Mouse (Mus musculus): ENCODE measurements around the gene Trappc12. TPM values are rescaled to one million over a fixed set of nuclear protein-coding genes. Genes with fewer than 3 reads are reported as not detected.

The Trappc12 gene
- polyA plus RNA-seq, 1 experiment from 2014 or later = 19.0 TPM

DNA sequence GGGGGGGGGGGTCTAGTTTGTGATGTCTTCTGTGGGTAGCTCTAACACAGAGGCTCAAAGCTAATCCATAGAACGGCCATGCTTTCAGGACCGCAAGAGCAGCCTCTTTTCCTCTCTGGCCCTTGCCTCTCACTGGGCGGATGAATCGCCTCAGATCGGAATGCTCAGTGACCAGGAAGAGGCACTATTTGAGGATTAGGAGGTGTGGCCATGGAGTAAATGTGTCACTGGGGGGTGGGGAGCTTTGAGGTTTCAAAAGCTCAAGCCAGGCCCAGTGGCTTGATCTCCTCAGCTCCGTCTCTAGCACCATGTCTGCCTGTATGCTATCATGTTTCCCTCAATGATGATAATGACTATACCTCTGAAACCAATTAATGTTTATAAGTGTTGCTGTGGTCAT, 61.3 kb downstream of the Trappc12 start:
- no peaks in the 10 kb centered on the region for H3K4me1 ChIP-seq (ENCODE audit: insufficient read depth, low read depth, low read length)
- H3K4me3 ChIP-seq (ENCODE audit: low read depth, low read length) = no peak overlapping the region
- peaks cover 14% of the 10 kb centered on the region; the same call in 1 of the 2 replicates for H3K36me3 ChIP-seq (ENCODE audit: insufficient read depth, low read length)
- no peaks in the 10 kb centered on the region for H3K27me3 ChIP-seq (replicated peaks; ENCODE audit: insufficient read depth, low read length)
- no peak for ATAC-seq
- no peaks in the 10 kb centered on the region for H3K9me3 ChIP-seq (ENCODE audit: low read length)
- WGBS = 89% methylated on average over 6 of the region's 6 CpGs
- TF ChIP-seq CTCF (IDR thresholded peaks at IDR 0.05) (no peak), EP300 (IDR thresholded peaks at IDR 0.05) (no peak)
- H3K4me2 ChIP-seq (replicated peaks; ENCODE audit: low read depth, low read length) = no peak overlapping the region
- H3K9ac ChIP-seq (replicated peaks; ENCODE audit: low read depth) = no peak overlapping the region
- no peak overlapping the region for H3K27ac ChIP-seq (ENCODE audit: low read length)
- no peak for DNase-seq (ENCODE audit: low spot score)

GRCm38 (mm10) chr12:28686199-28686879, 63.9 kb downstream of the Trappc12 start:
- TF ChIP-seq CTCF (IDR thresholded peaks at IDR 0.05) (no peak), EP300 (IDR thresholded peaks at IDR 0.05) (no peak)
- no peak for DNase-seq (ENCODE audit: low spot score)
- H3K4me1 ChIP-seq (ENCODE audit: insufficient read depth, low read depth, low read length) = no peaks in the 10 kb centered on the region
- H3K9me3 ChIP-seq (ENCODE audit: low read length) = no peaks in the 10 kb centered on the region
- H3K27ac ChIP-seq (ENCODE audit: low read length) = no peak overlapping the region
- no peaks in the 10 kb centered on the region for H3K27me3 ChIP-seq (replicated peaks; ENCODE audit: insufficient read depth, low read length)
- H3K4me3 ChIP-seq (ENCODE audit: low read depth, low read length) = no peak overlapping the region
- H3K4me2 ChIP-seq (replicated peaks; ENCODE audit: low read depth, low read length) = no peak overlapping the region
- no peak for ATAC-seq
- peaks cover 10% of the 10 kb centered on the region; the same call in 1 of the 2 replicates for H3K36me3 ChIP-seq (ENCODE audit: insufficient read depth, low read length)
- 66% methylated on average over 8 of the region's 8 CpGs for WGBS
- no peak overlapping the region for H3K9ac ChIP-seq (replicated peaks; ENCODE audit: low read depth)

DNA sequence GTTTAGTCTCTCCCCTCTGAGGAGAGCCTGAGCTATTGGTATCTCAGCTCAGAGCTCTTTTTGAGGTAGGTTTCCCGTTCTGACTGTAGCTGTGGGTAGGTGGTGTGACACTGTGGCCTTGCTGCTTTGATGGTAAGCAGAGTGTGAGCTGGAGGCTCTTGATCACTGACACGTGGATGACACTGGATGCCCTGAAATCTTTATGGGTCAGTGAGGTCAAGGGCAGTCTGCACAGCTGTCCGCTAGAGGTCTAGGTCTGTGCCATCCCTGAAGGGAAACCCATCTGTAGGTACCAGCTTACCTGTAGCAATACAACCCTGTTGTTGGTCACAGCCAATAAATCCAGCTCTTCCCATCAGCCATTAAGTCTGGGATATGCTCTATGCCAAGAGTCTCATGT, 64.5 kb downstream of the Trappc12 start:
- Histone ChIP-seq H3K4me1 (ENCODE audit: insufficient read depth, low read depth, low read length) (no peaks in the 10 kb centered on the region), H3K27me3 (replicated peaks; ENCODE audit: insufficient read depth, low read length) (no peaks in the 10 kb centered on the region), H3K9ac (replicated peaks; ENCODE audit: low read depth) (no peak overlapping the region), H3K4me2 (replicated peaks; ENCODE audit: low read depth, low read length) (no peak overlapping the region), H3K9me3 (ENCODE audit: low read length) (no peaks in the 10 kb centered on the region), H3K36me3 (ENCODE audit: insufficient read depth, low read length) (peaks cover 10% of the 10 kb centered on the region; the same call in 1 of the 2 replicates), H3K4me3 (ENCODE audit: low read depth, low read length) (no peak overlapping the region), H3K27ac (ENCODE audit: low read length) (no peak overlapping the region)
- ATAC-seq (no peak), DNase-seq (ENCODE audit: low spot score) (no peak)
- TF ChIP-seq CTCF (IDR thresholded peaks at IDR 0.05) (no peak), EP300 (IDR thresholded peaks at IDR 0.05) (no peak)
- 61% methylated on average over 3 of the region's 3 CpGs for WGBS

- Histone ChIP-seq H3K27me3 (replicated peaks; ENCODE audit: insufficient read depth, low read length) (no peaks in the 10 kb centered on the region), H3K4me1 (ENCODE audit: insufficient read depth, low read depth, low read length) (no peaks in the 10 kb centered on the region), H3K4me3 (ENCODE audit: low read depth, low read length) (no peak overlapping the region), H3K36me3 (ENCODE audit: insufficient read depth, low read length) (0 out of 2 replicates have a peak, but pooled peaks cover 9% of the 10 kb centered on the region), H3K9ac (replicated peaks; ENCODE audit: low read depth) (no peak overlapping the region), H3K4me2 (replicated peaks; ENCODE audit: low read depth, low read length) (no peak overlapping the region), H3K27ac (ENCODE audit: low read length) (no peak overlapping the region), H3K9me3 (ENCODE audit: low read length) (no peaks in the 10 kb centered on the region)
- TF ChIP-seq EP300 (IDR thresholded peaks at IDR 0.05) (no peak), CTCF (IDR thresholded peaks at IDR 0.05) (no peak)
- ATAC-seq = no peak
- WGBS = 83% methylated on average over 1 of the region's 1 CpGs
- no peak for DNase-seq (ENCODE audit: low spot score)
Measured at GRCm38 (mm10) chr12:28684674-28685073, 65.6 kb downstream of the Trappc12 start.

DNA sequence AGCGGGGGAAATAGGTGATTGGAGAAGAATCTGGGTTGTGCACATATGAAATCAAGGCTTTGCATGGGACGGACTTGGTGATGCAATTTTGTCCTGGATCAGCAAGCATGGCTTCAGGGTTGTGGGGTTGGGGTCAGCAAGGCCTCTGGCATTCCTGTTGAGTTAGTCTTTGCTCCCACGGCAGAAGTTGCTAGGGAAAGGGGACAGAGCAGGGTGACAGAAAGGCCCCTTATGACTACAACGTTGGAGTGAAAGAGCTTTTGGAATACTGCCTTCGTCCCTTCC, 74.4 kb downstream of the Trappc12 start:
- Histone ChIP-seq H3K4me3 (ENCODE audit: low read depth, low read length) (peak overlapping the region; percentile 57), H3K4me1 (ENCODE audit: insufficient read depth, low read depth, low read length) (peaks cover 4% of the 10 kb centered on the region; the same call in 1 of the 2 replicates), H3K36me3 (ENCODE audit: insufficient read depth, low read length) (no peaks in the 10 kb centered on the region), H3K27ac (ENCODE audit: low read length) (peak overlapping the region; percentile 79), H3K27me3 (replicated peaks; ENCODE audit: insufficient read depth, low read length) (no peaks in the 10 kb centered on the region), H3K4me2 (replicated peaks; ENCODE audit: low read depth, low read length) (peak overlapping the region; percentile 58), H3K9me3 (ENCODE audit: low read length) (no peaks in the 10 kb centered on the region), H3K9ac (replicated peaks; ENCODE audit: low read depth) (peak overlapping the region; percentile 33)
- WGBS = 48% methylated on average over 5 of the region's 5 CpGs
- no peak for TF ChIP-seq EP300 (IDR thresholded peaks at IDR 0.05)
- no peak for TF ChIP-seq CTCF (IDR thresholded peaks at IDR 0.05)
- no peak for DNase-seq (ENCODE audit: low spot score)
- ATAC-seq = no peak; the same call in 1 of the 2 replicates

DNA sequence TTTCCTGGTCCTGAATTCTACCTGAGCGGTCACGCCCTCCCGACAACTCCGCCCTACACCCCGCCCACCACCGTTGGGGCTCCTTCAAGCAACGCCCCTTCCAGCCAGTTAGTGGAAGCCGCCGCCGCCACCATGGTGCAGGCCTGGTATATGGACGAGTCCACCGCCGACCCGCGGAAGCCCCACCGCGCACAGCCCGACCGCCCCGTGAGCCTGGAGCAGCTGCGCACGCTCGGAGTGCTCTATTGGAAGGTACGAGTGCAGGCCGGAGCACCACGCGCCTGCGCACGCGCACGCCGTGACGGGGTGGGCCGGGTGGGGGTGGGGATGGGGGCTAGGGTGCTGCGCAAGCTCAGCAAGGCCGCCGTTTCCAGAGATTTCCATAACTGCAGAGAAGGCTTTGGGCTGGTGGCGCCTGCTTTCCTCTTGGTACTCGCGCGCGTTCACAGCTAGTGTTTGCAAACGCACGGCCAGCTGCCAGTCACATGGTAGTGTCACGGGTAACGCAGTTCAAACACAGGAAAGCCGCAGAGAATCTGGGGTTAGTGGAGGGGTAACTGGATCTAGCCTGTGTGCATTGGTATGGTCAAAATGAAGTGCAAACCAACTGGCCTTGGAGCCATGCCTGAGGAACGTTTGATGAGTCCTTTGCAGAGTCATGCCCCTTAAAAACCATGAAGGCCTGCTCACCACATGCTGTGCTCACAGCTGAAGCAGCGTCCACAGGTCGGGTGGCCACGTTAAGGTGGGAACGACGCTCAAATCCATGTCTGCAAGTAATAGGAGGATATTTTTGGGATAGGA, 74.9 kb downstream of the Trappc12 start, which contains the start of gene Adi1:
TSS of gene Adi1 (plus strand) at position 111 of the 804 bp plus-strand sequence.
- H3K4me2 ChIP-seq (replicated peaks; ENCODE audit: low read depth, low read length) = peak within 1 kb of the TSS; percentile 58
- peak within 1 kb of the TSS; percentile 33 for H3K9ac ChIP-seq (replicated peaks; ENCODE audit: low read depth)
- WGBS = 1% methylated on average over 39 of the region's 53 CpGs
- peak; percentile 93 for ATAC-seq
- no peak for TF ChIP-seq CTCF (IDR thresholded peaks at IDR 0.05)
- TF ChIP-seq EP300 (IDR thresholded peaks at IDR 0.05) = no peak
- peak; percentile 90 for DNase-seq (ENCODE audit: low spot score)
- H3K27ac ChIP-seq (ENCODE audit: low read length) = peak within 1 kb of the TSS; percentile 79
- no peaks in the 10 kb centered on the region for H3K9me3 ChIP-seq (ENCODE audit: low read length)
- no peaks in the 10 kb centered on the region for H3K27me3 ChIP-seq (replicated peaks; ENCODE audit: insufficient read depth, low read length)
- H3K36me3 ChIP-seq (ENCODE audit: insufficient read depth, low read length) = no peaks in the 10 kb centered on the region
- peaks cover 4% of the 10 kb centered on the region; the same call in 1 of the 2 replicates for H3K4me1 ChIP-seq (ENCODE audit: insufficient read depth, low read depth, low read length)
- peak within 1 kb of the TSS; percentile 57 for H3K4me3 ChIP-seq (ENCODE audit: low read depth, low read length)

All from lung, postnatal 0 days (tissue).